Mouse (Mus musculus): ENCODE measurements around the gene Hoxa13.

Gene Hoxa13

DNA sequence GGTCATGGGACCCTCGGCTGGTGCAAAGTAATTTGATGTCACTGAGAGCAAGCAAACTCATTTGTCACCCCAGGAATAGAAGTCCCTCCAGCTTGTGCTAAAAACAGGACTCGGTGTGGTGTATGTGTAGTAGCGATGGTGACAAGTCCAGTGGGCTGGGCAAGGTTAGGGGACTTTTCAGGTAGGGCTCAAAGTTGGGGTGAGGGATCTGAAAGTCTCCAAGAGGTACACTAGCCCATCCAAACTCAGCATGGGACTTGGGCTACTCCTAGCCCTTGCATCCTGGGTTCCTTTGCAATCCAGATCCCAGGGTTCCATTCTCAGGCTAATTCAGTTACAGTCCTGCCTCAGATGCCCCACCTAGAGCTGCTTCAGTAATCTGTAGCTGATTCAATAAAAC, 8.1 kb upstream of the Hoxa13 start:
- no peak for DNase-seq

DNA sequence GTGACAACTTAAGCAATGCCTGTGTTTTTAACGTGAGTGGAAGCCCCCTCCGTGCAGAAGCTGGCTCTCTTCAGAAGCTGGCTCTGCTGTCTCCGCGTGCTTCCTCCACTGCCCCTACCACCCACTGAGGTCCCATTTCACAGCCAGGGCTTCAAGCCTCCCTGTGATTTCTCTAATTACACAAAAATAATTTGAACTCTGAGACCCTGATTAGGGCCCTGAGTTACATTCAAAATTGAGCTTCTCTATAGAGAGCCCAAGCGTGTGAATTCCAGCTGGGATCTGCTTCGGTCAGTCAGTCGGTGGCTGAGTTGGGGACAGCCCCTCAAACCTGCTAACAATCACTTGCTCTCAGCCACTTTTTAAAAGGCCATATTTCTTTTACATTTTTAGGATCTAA, 7.7 kb upstream of the Hoxa13 start:
- DNase-seq: no peak

DNA sequence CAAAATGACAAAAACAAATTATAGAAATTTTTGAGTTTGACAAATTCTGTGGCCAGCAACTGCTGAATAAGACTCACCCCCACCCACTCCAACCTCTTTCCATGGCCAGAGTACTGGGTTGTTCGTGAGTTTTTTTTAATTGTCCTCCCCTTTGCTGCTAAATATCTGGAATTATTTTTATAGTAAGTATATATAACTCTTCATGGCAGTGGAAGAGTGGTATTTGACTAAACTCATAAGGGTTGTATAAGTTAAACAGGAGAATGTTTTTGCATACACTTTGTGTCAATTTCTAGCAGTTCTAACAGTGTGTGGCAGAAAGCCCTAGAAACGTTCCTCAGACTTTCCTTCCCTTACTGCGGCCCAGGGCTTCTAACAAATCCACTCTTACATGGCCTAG, 7.0 kb upstream of the Hoxa13 start:
- no peak for DNase-seq

GRCm38 (mm10) chr6:52267221-52267620, 6.5 kb upstream of the Hoxa13 start:
- no peak for DNase-seq

DNA sequence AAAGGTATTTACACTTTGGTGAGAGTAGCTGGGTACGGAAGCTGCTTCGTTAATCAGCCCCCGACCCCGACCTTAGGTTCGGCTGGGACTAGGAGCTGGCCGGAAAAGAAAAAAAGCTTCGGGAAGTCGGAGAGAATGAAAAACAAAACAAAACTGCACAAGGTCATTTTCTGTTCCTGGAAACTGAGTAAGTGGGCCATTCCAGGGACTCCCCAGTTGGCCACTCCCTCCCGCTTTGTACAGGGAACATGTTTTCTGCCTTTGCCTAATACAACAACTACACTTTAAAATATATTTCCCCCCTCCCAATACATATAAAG, 5.9 kb upstream of the Hoxa13 start:
- DNase-seq: no peak

- peak; percentile 15 to 30 for DNase-seq
These were observed 5.4 kb upstream of the Hoxa13 start for GRCm38 (mm10) chr6:52265913-52266665.

- DNase-seq: peak; percentile 18 to 23
These were observed 4.7 kb upstream of the Hoxa13 start for GRCm38 (mm10) chr6:52265306-52265912.

DNA sequence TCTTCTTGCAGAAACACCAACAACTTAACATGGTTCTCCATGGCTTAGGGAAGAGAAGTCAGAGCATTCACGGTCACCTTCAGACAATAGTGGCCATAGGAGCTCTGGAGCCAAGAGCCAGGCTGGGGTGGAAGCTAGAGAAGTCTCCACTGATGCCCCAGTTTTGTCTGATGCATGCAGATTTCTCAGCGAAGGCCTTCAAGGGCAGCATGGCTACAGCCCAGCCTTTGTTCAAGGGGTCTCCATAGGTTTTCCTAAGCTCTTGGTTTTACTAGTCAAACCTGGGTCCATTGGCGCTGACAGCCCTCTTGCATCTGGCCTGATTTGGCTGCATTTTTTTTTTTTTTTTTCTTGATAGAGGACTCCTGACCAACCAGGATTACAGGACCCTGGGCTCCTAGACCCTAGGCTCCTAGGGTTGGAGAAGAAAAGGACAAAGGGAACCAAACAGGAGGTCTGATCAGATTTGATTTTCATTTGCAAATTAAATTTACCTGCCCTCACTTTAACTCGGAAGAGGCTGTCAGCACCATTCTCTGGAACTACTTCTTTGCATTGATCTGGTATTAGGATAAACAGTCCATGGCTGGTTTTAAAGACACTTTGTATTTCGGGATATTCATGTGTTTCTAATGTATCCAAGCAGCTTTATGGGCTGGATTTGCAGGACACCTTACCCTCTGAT, 3.6 kb upstream of the Hoxa13 start:
- peak; percentile 9 to 23 for DNase-seq

DNA sequence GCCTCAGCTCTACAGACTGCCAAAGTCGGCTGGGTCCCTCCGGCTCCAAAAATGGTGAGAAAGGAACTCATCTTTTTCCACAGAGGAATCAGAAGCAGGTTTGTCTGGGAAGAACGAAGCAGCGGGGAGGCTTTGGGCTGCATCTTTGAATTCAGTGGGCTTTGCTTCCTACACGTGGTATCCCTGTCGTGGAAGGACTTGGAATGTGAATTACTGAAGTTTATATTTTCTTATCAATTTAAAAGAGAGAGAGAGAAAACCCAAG, 2.6 kb upstream of the Hoxa13 start:
- no peak for DNase-seq

GRCm38 (mm10) chr6:52262463-52263320, 2.0 kb upstream of the Hoxa13 start:
- DNase-seq: peak in 1 of 2 experiments; percentile 30

DNA sequence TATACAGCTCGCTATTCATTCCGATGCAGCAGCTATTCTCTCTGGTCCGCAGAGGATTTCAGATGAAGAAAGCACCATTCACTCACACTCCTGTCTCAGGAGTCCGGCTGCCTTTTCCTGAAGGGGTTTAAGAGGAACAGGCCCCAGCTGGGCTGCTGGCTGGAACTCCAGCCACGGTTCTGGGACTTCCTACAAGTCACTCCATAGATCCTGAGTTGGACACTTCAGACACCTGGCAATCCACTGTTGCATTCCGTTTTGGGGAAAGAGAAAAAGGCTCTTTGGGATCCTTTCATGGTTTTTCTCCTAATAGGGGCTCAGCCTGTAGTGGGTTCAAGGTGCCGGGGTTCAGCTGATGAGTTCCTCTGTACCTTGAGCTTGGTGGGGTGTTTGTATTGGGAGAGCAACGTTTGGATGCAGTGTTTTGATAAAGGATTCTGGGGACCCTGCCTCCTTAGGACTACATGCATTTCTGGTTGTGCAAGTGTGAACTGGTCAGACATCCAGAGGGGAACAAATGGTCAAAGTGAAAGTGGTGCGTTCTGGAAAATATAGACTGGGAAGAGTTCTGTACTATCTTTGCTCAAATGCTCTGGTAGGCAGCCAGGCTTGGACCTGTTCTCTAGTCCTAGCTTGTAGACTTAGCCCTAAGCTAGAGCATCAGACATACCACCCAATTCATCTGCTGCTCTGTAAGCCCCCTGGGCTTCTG, 1.2 kb upstream of the Hoxa13 start:
- peak in 1 of 2 experiments; percentile 45 for DNase-seq

GRCm38 (mm10) chr6:52259811-52260261, 844 bp downstream of the Hoxa13 start:
- peak; percentile 43 to 52 for DNase-seq

- peak; percentile 30 to 45 for DNase-seq
These were observed 1.4 kb downstream of the Hoxa13 start for GRCm38 (mm10) chr6:52259081-52259790.

DNA sequence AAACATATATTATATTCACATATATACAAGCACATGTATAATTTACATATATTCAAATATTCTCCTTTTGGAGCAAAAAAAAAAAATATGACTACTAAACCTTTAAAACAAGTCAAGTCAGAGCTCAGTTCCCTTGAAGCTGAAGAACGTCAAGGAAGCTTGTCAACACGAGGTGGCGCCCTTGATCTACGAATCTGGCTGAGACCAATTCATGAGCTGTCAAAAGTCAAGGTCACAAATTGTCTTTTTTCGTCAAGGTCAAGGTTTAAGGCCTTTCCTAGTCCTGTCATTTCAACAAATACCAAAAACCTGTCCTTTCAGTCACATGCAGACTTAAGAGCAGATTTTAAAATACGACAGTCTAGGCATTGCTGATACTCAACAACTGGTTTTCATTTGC, 3.7 kb downstream of the Hoxa13 start:
- peak; percentile 90 to 91 for DNase-seq

- DNase-seq: peak; percentile 39 to 51
These were observed 6.9 kb downstream of the Hoxa13 start for GRCm38 (mm10) chr6:52253511-52254500.

- DNase-seq: peak in 1 of 2 experiments; percentile 28
These were observed 7.8 kb downstream of the Hoxa13 start for GRCm38 (mm10) chr6:52252775-52253376.

- DNase-seq: peak in 1 of 2 experiments; percentile 48
These were observed 8.5 kb downstream of the Hoxa13 start for GRCm38 (mm10) chr6:52252016-52252774.

GRCm38 (mm10) chr6:52251177-52251879, 9.4 kb downstream of the Hoxa13 start:
- DNase-seq: no peak

- DNase-seq: no peak
These were observed 10.9 kb downstream of the Hoxa13 start for GRCm38 (mm10) chr6:52249826-52250225.
